In genomic region chr7:107567674-107568073, GRCm38 (mm10) we compare ENCODE assay signal across 13 mouse cellular contexts. TPM values are rescaled to one million over a fixed set of nuclear protein-coding genes. Genes with fewer than 3 reads are reported as not detected.
DNase-seq lines count a peak whose midpoint lies in the region; ATAC-seq and TF ChIP-seq lines count a peak whose summit lies in the region.
"Had no signal": no experiment of that assay in that cellular context is flagged by ENCODE, and none has a peak within 500 bp of the region (broad histone marks: within the 10 kb centered on the region; RNA-seq: fewer than 3 reads in every experiment).

No protein-coding gene starts in this region.

- TF ChIP-seq CTCF in heart, postnatal 0 days (IDR thresholded peaks at IDR 0.05; ENCODE audit: low read depth), result no peak
- no peak for TF ChIP-seq CTCF in testis, adult 2 months (IDR thresholded peaks at IDR 0.05; ENCODE audit: control insufficient read depth, insufficient read depth, insufficient replicate concordance, low read depth, low read length)

- ATAC-seq in heart, postnatal 0 days (ENCODE audit: insufficient read depth, low read depth), result no peak
- ATAC-seq in stomach, embryonic 16.5 days (ENCODE audit: insufficient read depth, low FRiP score), result no peak
- ATAC-seq: midbrain, embryonic 13.5 days had no signal

- 64% methylated on average over 5 of the region's 5 CpGs for WGBS in heart, postnatal 0 days
- 65% methylated on average over 5 of the region's 5 CpGs for WGBS in limb, embryonic 10.5 days
- WGBS in stomach, embryonic 16.5 days, result 45% methylated on average over 5 of the region's 5 CpGs

- no peaks in the 10 kb centered on the region for H3K4me1 ChIP-seq in heart, postnatal 0 days (ENCODE audit: control insufficient read depth, insufficient read depth)
- no peaks in the 10 kb centered on the region for H3K4me1 ChIP-seq in testis, adult 2 months (ENCODE audit: control insufficient read depth, insufficient read depth, low read length)
- peaks cover 29% of the 10 kb centered on the region for H3K4me1 ChIP-seq in limb, embryonic 10.5 days
- peaks cover 4% of the 10 kb centered on the region; the same call in 1 of the 2 replicates for H3K4me1 ChIP-seq in stomach, embryonic 16.5 days (ENCODE audit: control insufficient read depth, insufficient read depth, low read length)
- H3K4me1 ChIP-seq: midbrain, embryonic 13.5 days had no signal

- no peak overlapping the region for H3K9ac ChIP-seq in heart, postnatal 0 days (replicated peaks; ENCODE audit: low read depth, low read length)
- H3K9ac ChIP-seq in stomach, embryonic 16.5 days (ENCODE audit: low read length), result peak overlapping the region; percentile 64
- H3K9ac ChIP-seq: midbrain, embryonic 13.5 days had no signal

- no peaks in the 10 kb centered on the region for H3K9me3 ChIP-seq in heart, postnatal 0 days (replicated peaks; ENCODE audit: control insufficient read depth, low read length)
- H3K9me3 ChIP-seq in limb, embryonic 10.5 days (replicated peaks), result 0 out of 2 replicates have a peak, but pooled peaks cover 2% of the 10 kb centered on the region
- H3K9me3 ChIP-seq in stomach, embryonic 16.5 days (replicated peaks; ENCODE audit: control insufficient read depth, low read length), result no peaks in the 10 kb centered on the region; the same call in 1 of the 2 replicates
- H3K9me3 ChIP-seq: midbrain, embryonic 13.5 days had no signal

- no peak for DNase-seq in heart, postnatal 0 days (ENCODE audit: low spot score)
- no peak for DNase-seq in heart, adult 11 months
- no peak for DNase-seq in testis, postnatal 10 days (ENCODE audit: low spot score)
- no peak for DNase-seq in limb, embryonic 10.5 days (ENCODE audit: low spot score)
- DNase-seq in left cerebral cortex, postnatal 25 days (ENCODE audit: low spot score in 2 of 2), result no peak
- no peak for DNase-seq in adrenal gland, adult (ENCODE audit: inconsistent age in 2 of 2, low spot score in 1 of 2)
- DNase-seq: adrenal gland, postnatal 25 days; cerebellum, postnatal 14 days had no signal

- H3K27ac ChIP-seq in heart, postnatal 0 days (ENCODE audit: low read depth), result peak overlapping the region; percentile 56
- no peak overlapping the region for H3K27ac ChIP-seq in testis, adult 2 months (ENCODE audit: control insufficient read depth, insufficient read depth, low read depth, low read length)
- peak overlapping the region; percentile 94 for H3K27ac ChIP-seq in limb, embryonic 10.5 days
- peak overlapping the region; percentile 88 for H3K27ac ChIP-seq in stomach, embryonic 16.5 days (ENCODE audit: low read length)
- H3K27ac ChIP-seq: midbrain, embryonic 13.5 days had no signal

- TF ChIP-seq EP300 in heart, postnatal 0 days (IDR thresholded peaks at IDR 0.05; ENCODE audit: low read depth), result no peak

- H3K4me2 ChIP-seq in heart, postnatal 0 days (ENCODE audit: low read depth, low read length), result peak overlapping the region; percentile 24
- H3K4me2 ChIP-seq in stomach, embryonic 16.5 days (ENCODE audit: low read depth, low read length), result peak overlapping the region; percentile 56
- H3K4me2 ChIP-seq: midbrain, embryonic 13.5 days had no signal

- no peaks in the 10 kb centered on the region for H3K27me3 ChIP-seq in heart, postnatal 0 days (ENCODE audit: control insufficient read depth, insufficient read depth, low read length)
- no peaks in the 10 kb centered on the region for H3K27me3 ChIP-seq in testis, adult 2 months (ENCODE audit: control insufficient read depth, insufficient read depth, low read length)
- no peaks in the 10 kb centered on the region for H3K27me3 ChIP-seq in limb, embryonic 10.5 days (ENCODE audit: low read depth, poor library complexity, severe bottlenecking)
- H3K27me3 ChIP-seq in stomach, embryonic 16.5 days (ENCODE audit: control insufficient read depth, insufficient read depth, low read length), result no peaks in the 10 kb centered on the region
- H3K27me3 ChIP-seq: midbrain, embryonic 13.5 days had no signal

- peak overlapping the region; percentile 26 for H3K4me3 ChIP-seq in heart, postnatal 0 days (ENCODE audit: low read depth, low read length)
- H3K4me3 ChIP-seq in testis, adult 2 months (ENCODE audit: control insufficient read depth, low read depth, low read length), result peak overlapping the region; percentile 6
- peak overlapping the region; percentile 53 for H3K4me3 ChIP-seq in limb, embryonic 10.5 days
- peak overlapping the region; percentile 46 for H3K4me3 ChIP-seq in stomach, embryonic 16.5 days (replicated peaks; ENCODE audit: low read length)
- H3K4me3 ChIP-seq: midbrain, embryonic 13.5 days had no signal

- H3K36me3 ChIP-seq in heart, postnatal 0 days (replicated peaks; ENCODE audit: control insufficient read depth, insufficient read depth, low read length), result no peaks in the 10 kb centered on the region
- H3K36me3 ChIP-seq in testis, adult 2 months (ENCODE audit: control insufficient read depth, insufficient read depth, low read length), result no peaks in the 10 kb centered on the region
- H3K36me3 ChIP-seq in limb, embryonic 10.5 days, result peaks cover 18% of the 10 kb centered on the region
- H3K36me3 ChIP-seq in stomach, embryonic 16.5 days (ENCODE audit: control insufficient read depth, insufficient read depth, low read length), result 0 out of 2 replicates have a peak, but pooled peaks cover 4% of the 10 kb centered on the region
- H3K36me3 ChIP-seq: G1E; midbrain, embryonic 13.5 days had no signal

- intact Hi-C loops in left cerebral cortex, postnatal 25 days (cut with DNase I), result no loop called here

- no peak for TF ChIP-seq POLR2A in testis, adult 2 months (IDR thresholded peaks at IDR 0.05; ENCODE audit: control insufficient read depth, low read depth, low read length)

RNA-seq across cellular contexts. Expression of gene Olfml1, which starts 0.4 kb away (rescaled TPM):
- total RNA-seq in heart, postnatal 0 days (2014; rRNA removed; ENCODE audit: low replicate concordance), result 2.9 and 9.0 TPM in 2 replicates
- polyA plus RNA-seq in heart, postnatal 0 days (2015; fragmentation: Nextera tagmentation; extraction: Ambion mirVana), result 4.7 and 5.1 TPM in 2 replicates
- 0.51 and 0.70 TPM in 2 replicates for polyA plus RNA-seq in testis, adult 2 months (2012; rRNA removed)
- polyA plus RNA-seq in limb, embryonic 10.5 days (2016; fragmentation: Nextera tagmentation; extraction: Ambion mirVana), result 9.7 and 22.3 TPM in 2 replicates
- polyA plus RNA-seq in stomach, embryonic 16.5 days (2015; fragmentation: Nextera tagmentation; extraction: Ambion mirVana), result 17.1 and 19.6 TPM in 2 replicates
- 1 to 10 TPM; 8.8 to 9.5 TPM for total RNA-seq in left cerebral cortex, postnatal 25 days (2021)
- total RNA-seq: G1E had no signal
- polyA plus RNA-seq: G1E had no signal

RNA-seq across cellular contexts. Expression of gene Ppfibp2, which starts 27.3 kb away (rescaled TPM):
- total RNA-seq in heart, postnatal 0 days (2014; rRNA removed; ENCODE audit: low replicate concordance), result 8.4 and 17.5 TPM in 2 replicates
- 6.6 and 6.8 TPM in 2 replicates for polyA plus RNA-seq in heart, postnatal 0 days (2015; fragmentation: Nextera tagmentation; extraction: Ambion mirVana)
- polyA plus RNA-seq in testis, adult 2 months (2012; rRNA removed), result 7.4 and 8.4 TPM in 2 replicates
- 22.0 and 24.9 TPM in 2 replicates for polyA plus RNA-seq in limb, embryonic 10.5 days (2016; fragmentation: Nextera tagmentation; extraction: Ambion mirVana)
- polyA plus RNA-seq in stomach, embryonic 16.5 days (2015; fragmentation: Nextera tagmentation; extraction: Ambion mirVana), result 20.3 and 24.6 TPM in 2 replicates
- 1 to 10 TPM; 5.0 to 6.5 TPM for total RNA-seq in left cerebral cortex, postnatal 25 days (2021)
- polyA plus RNA-seq: G1E had no signal

RNA-seq across cellular contexts. Expression of gene 5330417H12Rik, which starts 57.3 kb away (rescaled TPM):
- not detected in 2 replicates for total RNA-seq in heart, postnatal 0 days (2014; rRNA removed; ENCODE audit: low replicate concordance)
- polyA plus RNA-seq in heart, postnatal 0 days (2015; fragmentation: Nextera tagmentation; extraction: Ambion mirVana), result not detected in 2 replicates
- not detected in 2 replicates for polyA plus RNA-seq in testis, adult 2 months (2012; rRNA removed)
- polyA plus RNA-seq in limb, embryonic 10.5 days (2016; fragmentation: Nextera tagmentation; extraction: Ambion mirVana), result not detected in 2 replicates
- not detected in 2 replicates for polyA plus RNA-seq in stomach, embryonic 16.5 days (2015; fragmentation: Nextera tagmentation; extraction: Ambion mirVana)
- total RNA-seq in left cerebral cortex, postnatal 25 days (2021), result not detected
- total RNA-seq: adrenal gland, postnatal 25 days; G1E; layer of hippocampus, postnatal 14 days had no signal
- polyA plus RNA-seq: G1E; midbrain, embryonic 13.5 days had no signal
